ENCODE assay signal across 8 mouse cellular contexts in genomic region chr9:53829081-53829865, GRCm38 (mm10). TPM values are rescaled to one million over a fixed set of nuclear protein-coding genes. Genes with fewer than 3 reads are reported as not detected.
A peak's percentile ranks its signal among the peaks of the same experiment; 100 is the strongest.
DNase-seq lines count a peak whose midpoint lies in the region; ATAC-seq lines count a peak whose summit lies in the region.

No protein-coding gene starts in this region.

- no peaks in the 10 kb centered on the region for H3K9me3 ChIP-seq in forebrain, embryonic 10.5 days
- no peaks in the 10 kb centered on the region for H3K9me3 ChIP-seq in hindbrain, embryonic 16.5 days (ENCODE audit: control insufficient read depth, low read length)

- ATAC-seq in hindbrain, embryonic 16.5 days = peak; percentile 75

- peak overlapping the region; percentile 52 for H3K4me3 ChIP-seq in brown adipose tissue, adult 24 weeks (ENCODE audit: insufficient read depth, low read depth, low read length)
- peak overlapping the region; percentile 52 for H3K4me3 ChIP-seq in forebrain, embryonic 10.5 days
- peak overlapping the region; percentile 52 for H3K4me3 ChIP-seq in hindbrain, embryonic 16.5 days (ENCODE audit: low read length)
- H3K4me3 ChIP-seq in macrophage (ENCODE audit: inconsistent target) = peak overlapping the region; percentile 26

- H3K9ac ChIP-seq in hindbrain, embryonic 16.5 days (ENCODE audit: low read depth, low read length) = peak overlapping the region; percentile 62

- WGBS in forebrain, embryonic 10.5 days = 26% methylated on average over 14 of the region's 14 CpGs
- WGBS in hindbrain, embryonic 16.5 days = 16% methylated on average over 14 of the region's 14 CpGs
- WGBS in macrophage (ENCODE audit: missing documents) = 17% methylated on average over 13 of the region's 14 CpGs

- H3K4me1 ChIP-seq in brown adipose tissue, adult 24 weeks (ENCODE audit: control insufficient read depth, insufficient read depth, insufficient read length, low read length) = no peaks in the 10 kb centered on the region
- H3K4me1 ChIP-seq in forebrain, embryonic 10.5 days = peaks cover 5% of the 10 kb centered on the region
- no peaks in the 10 kb centered on the region for H3K4me1 ChIP-seq in hindbrain, embryonic 16.5 days (ENCODE audit: control insufficient read depth, insufficient read depth, low read depth, low read length)

- H3K4me2 ChIP-seq in hindbrain, embryonic 16.5 days (ENCODE audit: low read length) = peak overlapping the region; percentile 68

- no peaks in the 10 kb centered on the region for H3K36me3 ChIP-seq in forebrain, embryonic 10.5 days (replicated peaks)
- H3K36me3 ChIP-seq in hindbrain, embryonic 16.5 days (ENCODE audit: control insufficient read depth, insufficient read depth, low read length) = no peaks in the 10 kb centered on the region
- no peaks in the 10 kb centered on the region for H3K36me3 ChIP-seq in macrophage (ENCODE audit: inconsistent target)

- DNase-seq in heart, adult 18-20 months = peak; percentile 18 to 55
- DNase-seq in heart, postnatal 25 days (ENCODE audit: low spot score) = no peak
- peak; percentile 34 for DNase-seq in forebrain, embryonic 10.5 days (ENCODE audit: extremely low spot score, low spot score)
- peak; percentile 58 to 62 for DNase-seq in left cerebral cortex, adult 18-20 months (ENCODE audit: low spot score in 2 of 2)
- peak; percentile 37 for DNase-seq in right cerebral cortex, postnatal 25 days

- H3K27me3 ChIP-seq in forebrain, embryonic 10.5 days (ENCODE audit: poor library complexity, severe bottlenecking) = peaks cover 5% of the 10 kb centered on the region; the same call in 1 of the 2 replicates
- H3K27me3 ChIP-seq in hindbrain, embryonic 16.5 days (replicated peaks; ENCODE audit: control insufficient read depth, insufficient read depth, low read length) = no peaks in the 10 kb centered on the region

- no peaks in the 10 kb centered on the region for H3K79me2 ChIP-seq in macrophage (ENCODE audit: inconsistent target)

- H3K27ac ChIP-seq in brown adipose tissue, adult 24 weeks (replicated peaks; ENCODE audit: low read depth, low read length) = no peak overlapping the region
- peak overlapping the region; percentile 66 for H3K27ac ChIP-seq in forebrain, embryonic 10.5 days
- H3K27ac ChIP-seq in hindbrain, embryonic 16.5 days (ENCODE audit: low read depth, low read length) = peak overlapping the region; percentile 78
- no peak overlapping the region for H3K27ac ChIP-seq in macrophage

- intact Hi-C loops in heart, postnatal 25 days (cut with DNase I) = loop anchor here (5.0 to 10.0 kb wide), 2 partner anchors 163 to 286 kb away; no protein-coding TSS in a partner anchor

RNA-seq across cellular contexts. Expression of gene Sln, which starts 20.7 kb away (rescaled TPM):
- 10 to 100 TPM; 81.9 to 86.0 TPM for total RNA-seq in heart, adult 18-20 months (2021)
- 10 to 100 TPM; 76.0 to 99.3 TPM for total RNA-seq in heart, postnatal 25 days (2021)
- 1.5 and 1.6 TPM in 2 replicates for polyA plus RNA-seq in brown adipose tissue, adult 24 weeks (2012; ENCODE audit: insufficient read depth, insufficient read length, missing spikeins)
- not detected in 2 replicates for polyA plus RNA-seq in forebrain, embryonic 10.5 days (2016; fragmentation: Nextera tagmentation; extraction: Ambion mirVana)
- polyA plus RNA-seq in hindbrain, embryonic 16.5 days (2015; fragmentation: Nextera tagmentation; extraction: Ambion mirVana) = 0.19 and 8.8 TPM in 2 replicates
- not detected for total RNA-seq in left cerebral cortex, adult 18-20 months (2021)
- total RNA-seq in macrophage (2018; cell fraction: chromatin; rRNA removed) = not detected
- total RNA-seq in macrophage (2018; cell fraction: cytosol; rRNA removed) = not detected
- total RNA-seq in macrophage (2018; cell fraction: nucleus; rRNA removed) = not detected
- polyA plus RNA-seq in macrophage (2018) = not detected in 3 replicates

RNA-seq across cellular contexts. Expression of gene Slc35f2, which starts 57.9 kb away (rescaled TPM):
- under 1 TPM in 1 of 2 experiments, not detected in 1; 0.15 TPM for total RNA-seq in heart, adult 18-20 months (2021)
- under 1 TPM in 1 of 2 experiments, not detected in 1; 0.10 TPM for total RNA-seq in heart, postnatal 25 days (2021)
- polyA plus RNA-seq in brown adipose tissue, adult 24 weeks (2012; ENCODE audit: insufficient read depth, insufficient read length, missing spikeins) = not detected in 2 replicates
- 6.6 and 8.4 TPM in 2 replicates for polyA plus RNA-seq in forebrain, embryonic 10.5 days (2016; fragmentation: Nextera tagmentation; extraction: Ambion mirVana)
- polyA plus RNA-seq in hindbrain, embryonic 16.5 days (2015; fragmentation: Nextera tagmentation; extraction: Ambion mirVana) = 20.4 and 23.5 TPM in 2 replicates
- 1 to 10 TPM; 2.4 to 2.8 TPM for total RNA-seq in left cerebral cortex, adult 18-20 months (2021)
- not detected for total RNA-seq in macrophage (2018; cell fraction: chromatin; rRNA removed)
- not detected for total RNA-seq in macrophage (2018; cell fraction: cytosol; rRNA removed)
- total RNA-seq in macrophage (2018; cell fraction: nucleus; rRNA removed) = not detected
- polyA plus RNA-seq in macrophage (2018) = not detected in 3 replicates

Comparison
In these comparisons a context has a peak if more than half of its experiments do, and no peak if none do; other contexts are left out.
1. H3K27ac ChIP-seq: peak in forebrain, embryonic 10.5 days (single experiment) and hindbrain, embryonic 16.5 days (single experiment); none in brown adipose tissue, adult 24 weeks (single experiment) and macrophage (single experiment).
2. Peak in every context shown above with its lines, with median percentiles within 50 percentile points of each other: H3K4me3 ChIP-seq.